18 mouse cellular contexts compared by ENCODE assay signal in genomic region chr16:30113170-30113569, GRCm38 (mm10). TPM values are rescaled to one million over a fixed set of nuclear protein-coding genes. Genes with fewer than 3 reads are reported as not detected.
A peak's percentile ranks its signal among the peaks of the same experiment; 100 is the strongest.
DNase-seq lines count a peak whose midpoint lies in the region; ATAC-seq lines count a peak whose summit lies in the region.
"Had no signal": no experiment of that assay in that cellular context is flagged by ENCODE, and none has a peak within 500 bp of the region (broad histone marks: within the 10 kb centered on the region; RNA-seq: fewer than 3 reads in every experiment).

No protein-coding gene starts in this region.

- H3K4me1 ChIP-seq in embryonic facial prominence, embryonic 13.5 days, result peaks cover 18% of the 10 kb centered on the region
- H3K4me1 ChIP-seq in liver, embryonic 11.5 days (replicated peaks; ENCODE audit: control insufficient read depth, insufficient read depth, low read length), result peaks cover 13% of the 10 kb centered on the region
- H3K4me1 ChIP-seq in lung, embryonic 16.5 days (replicated peaks; ENCODE audit: control insufficient read depth, insufficient read depth, low read length), result peaks cover 45% of the 10 kb centered on the region
- H3K4me1 ChIP-seq in stomach, embryonic 15.5 days, result peaks cover 5% of the 10 kb centered on the region; the same call in 1 of the 2 replicates
- H3K4me1 ChIP-seq: forebrain, embryonic 12.5 days; midbrain, embryonic 13.5 days had no signal

- H3K36me3 ChIP-seq in embryonic facial prominence, embryonic 13.5 days, result no peaks in the 10 kb centered on the region
- H3K36me3 ChIP-seq in liver, embryonic 11.5 days (ENCODE audit: control insufficient read depth, insufficient read depth, low read length), result no peaks in the 10 kb centered on the region
- no peaks in the 10 kb centered on the region for H3K36me3 ChIP-seq in lung, embryonic 16.5 days (ENCODE audit: control insufficient read depth, insufficient read depth, low read length)
- H3K36me3 ChIP-seq in stomach, embryonic 15.5 days, result no peaks in the 10 kb centered on the region
- H3K36me3 ChIP-seq: forebrain, embryonic 12.5 days; G1E; heart, embryonic 13.5 days; limb, embryonic 10.5 days; midbrain, embryonic 13.5 days had no signal

- H3K4me3 ChIP-seq in embryonic facial prominence, embryonic 13.5 days, result no peak overlapping the region
- no peak overlapping the region for H3K4me3 ChIP-seq in liver, embryonic 11.5 days (ENCODE audit: low read depth, low read length)
- no peak overlapping the region for H3K4me3 ChIP-seq in lung, embryonic 16.5 days (ENCODE audit: low read length)
- no peak overlapping the region for H3K4me3 ChIP-seq in stomach, embryonic 15.5 days (replicated peaks)
- H3K4me3 ChIP-seq: forebrain, embryonic 12.5 days; heart, embryonic 13.5 days; limb, embryonic 10.5 days; midbrain, embryonic 13.5 days had no signal

- ATAC-seq in embryonic facial prominence, embryonic 13.5 days (ENCODE audit: insufficient number of reproducible peaks, insufficient read depth, low FRiP score, low TSS enrichment, low read depth), result no peak
- peak; percentile 65 for ATAC-seq in liver, embryonic 11.5 days (replicated peaks; ENCODE audit: low FRiP score)
- peak; percentile 63 for ATAC-seq in lung, embryonic 16.5 days (ENCODE audit: low read depth)
- ATAC-seq in stomach, embryonic 15.5 days (ENCODE audit: insufficient read depth, low FRiP score, low read depth), result peak; percentile 79
- ATAC-seq: CD4-positive, CD25-positive, alpha-beta regulatory T cell, adult 4 months; midbrain, embryonic 13.5 days had no signal

- H3K4me2 ChIP-seq in embryonic facial prominence, embryonic 13.5 days, result no peak overlapping the region
- H3K4me2 ChIP-seq in liver, embryonic 11.5 days, result no peak overlapping the region
- no peak overlapping the region for H3K4me2 ChIP-seq in lung, embryonic 16.5 days (ENCODE audit: low read depth, low read length)
- no peak overlapping the region for H3K4me2 ChIP-seq in stomach, embryonic 15.5 days
- H3K4me2 ChIP-seq: forebrain, embryonic 12.5 days; heart, embryonic 13.5 days; midbrain, embryonic 13.5 days had no signal

- H3K27ac ChIP-seq in embryonic facial prominence, embryonic 13.5 days, result 0 out of 2 replicates have a peak overlapping the region, but pooled peaks have one; percentile 11
- peak overlapping the region; percentile 79; the same call in 1 of the 2 replicates for H3K27ac ChIP-seq in liver, embryonic 11.5 days (ENCODE audit: low read depth, low read length)
- peak overlapping the region; percentile 86 for H3K27ac ChIP-seq in lung, embryonic 16.5 days (ENCODE audit: low read length)
- H3K27ac ChIP-seq in stomach, embryonic 15.5 days, result peak overlapping the region; percentile 82
- H3K27ac ChIP-seq: forebrain, embryonic 12.5 days; heart, embryonic 13.5 days; midbrain, embryonic 13.5 days had no signal

- H3K9me3 ChIP-seq in embryonic facial prominence, embryonic 13.5 days, result peaks cover 12% of the 10 kb centered on the region
- no peaks in the 10 kb centered on the region for H3K9me3 ChIP-seq in liver, embryonic 11.5 days (ENCODE audit: control insufficient read depth, low read length)
- H3K9me3 ChIP-seq in lung, embryonic 16.5 days (ENCODE audit: control insufficient read depth, low read length), result peaks cover 4% of the 10 kb centered on the region; the same call in 1 of the 2 replicates
- 0 out of 2 replicates have a peak, but pooled peaks cover 5% of the 10 kb centered on the region for H3K9me3 ChIP-seq in stomach, embryonic 15.5 days
- H3K9me3 ChIP-seq: limb, embryonic 10.5 days had no signal

- H3K9ac ChIP-seq in embryonic facial prominence, embryonic 13.5 days, result no peak overlapping the region
- H3K9ac ChIP-seq in liver, embryonic 11.5 days (ENCODE audit: low read depth, low read length), result no peak overlapping the region
- no peak overlapping the region for H3K9ac ChIP-seq in lung, embryonic 16.5 days (ENCODE audit: low read length)
- no peak overlapping the region for H3K9ac ChIP-seq in stomach, embryonic 15.5 days
- H3K9ac ChIP-seq: forebrain, embryonic 12.5 days; heart, embryonic 13.5 days; midbrain, embryonic 13.5 days had no signal

- whole genome bisulfite sequencing in embryonic facial prominence, embryonic 13.5 days, result 24% methylated on average over 3 of the region's 3 CpGs
- WGBS in liver, embryonic 11.5 days, result 21% methylated on average over 3 of the region's 3 CpGs
- WGBS in lung, embryonic 16.5 days, result 8% methylated on average over 3 of the region's 3 CpGs
- 8% methylated on average over 3 of the region's 3 CpGs for WGBS in stomach, embryonic 15.5 days

- H3K27me3 ChIP-seq in embryonic facial prominence, embryonic 13.5 days, result no peaks in the 10 kb centered on the region
- no peaks in the 10 kb centered on the region for H3K27me3 ChIP-seq in liver, embryonic 11.5 days (replicated peaks; ENCODE audit: control insufficient read depth, insufficient read depth, low read length)
- no peaks in the 10 kb centered on the region for H3K27me3 ChIP-seq in lung, embryonic 16.5 days (ENCODE audit: control insufficient read depth, insufficient read depth, low read depth, low read length)
- no peaks in the 10 kb centered on the region for H3K27me3 ChIP-seq in stomach, embryonic 15.5 days (replicated peaks)

- DNase-seq in liver, embryonic 11.5 days (ENCODE audit: low spot score), result no peak
- DNase-seq in heart, adult 8-10 months (ENCODE audit: low spot score), result no peak
- no peak for DNase-seq in right cerebral cortex, adult 2 months (ENCODE audit: low spot score in 2 of 2)
- no peak for DNase-seq in urinary bladder, adult 18-20 months (ENCODE audit: low spot score in 2 of 2)
- DNase-seq: cerebellum, adult 9-10 months; gastrocnemius, postnatal 14 days; heart, postnatal 4 days; retina, postnatal 1 day; thymus, postnatal 14 days had no signal

RNA-seq across cellular contexts. Expression of gene Hes1, which starts 49.0 kb away (rescaled TPM):
- polyA plus RNA-seq in embryonic facial prominence, embryonic 13.5 days (2015; fragmentation: Nextera tagmentation; extraction: Ambion mirVana), result 42.9 and 44.3 TPM in 2 replicates
- polyA plus RNA-seq in liver, embryonic 11.5 days (2014; fragmentation: Nextera tagmentation; extraction: Ambion mirVana), result 22.6 and 25.3 TPM in 2 replicates
- polyA plus RNA-seq in lung, embryonic 16.5 days (2015; fragmentation: Nextera tagmentation; extraction: Ambion mirVana), result 37.1 and 40.7 TPM in 2 replicates
- 64.4 and 67.1 TPM in 2 replicates for polyA plus RNA-seq in stomach, embryonic 15.5 days (2015; fragmentation: Nextera tagmentation; extraction: Ambion mirVana)
- 10 to 100 TPM; 17.9 to 29.6 (median 23.7) TPM for total RNA-seq in heart, adult 8-10 months (2022)

Comparison
In these comparisons a context has a peak if more than half of its experiments do, and no peak if none do; other contexts are left out.
1. H3K27ac ChIP-seq: peak in every context shown above with its lines; median percentile 86 in lung, embryonic 16.5 days; 82 in stomach, embryonic 15.5 days; 79 in liver, embryonic 11.5 days; 11 in embryonic facial prominence, embryonic 13.5 days.